Mouse (Mus musculus): Measurements from ENCODE around the gene Tac4. TPM values are rescaled to one million over a fixed set of nuclear protein-coding genes. Genes with fewer than 3 reads are reported as not detected.
A peak's percentile ranks its signal among the peaks of the same experiment; 100 is the strongest.

Tac4 gene
- polyA plus RNA-seq, 1 experiment from 2014 or later = 0.12 TPM

DNA sequence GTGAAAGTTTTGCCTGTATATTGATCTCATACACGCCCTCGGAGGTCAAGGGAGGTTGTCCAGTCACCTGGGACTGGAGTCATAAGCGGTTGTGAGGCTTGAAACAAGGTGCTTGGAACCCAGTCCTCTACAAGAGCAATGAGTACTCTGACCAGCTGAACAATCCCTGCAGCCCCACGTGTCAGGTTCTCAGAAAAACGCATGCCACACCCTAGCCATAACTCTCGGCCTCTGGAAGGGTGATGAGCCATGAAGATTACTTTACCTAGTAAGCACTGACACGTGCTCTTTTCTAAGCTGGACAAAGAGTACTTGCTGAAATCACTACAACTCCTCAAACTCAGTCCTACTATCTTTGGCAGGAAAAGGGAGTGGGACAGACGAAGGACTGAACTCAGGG lies 46.2 kb downstream of the Tac4 start:
- Histone ChIP-seq H3K4me3 (ENCODE audit: low read length) (no peak overlapping the region), H3K9ac (replicated peaks; ENCODE audit: low read length) (no peak overlapping the region), H3K27ac (ENCODE audit: low read length) (no peak overlapping the region), H3K4me2 (replicated peaks; ENCODE audit: low read depth, low read length) (no peak overlapping the region), H3K27me3 (ENCODE audit: insufficient read depth, low read length) (no peaks in the 10 kb centered on the region), H3K4me1 (ENCODE audit: insufficient read depth, low read length) (peaks cover 18% of the 10 kb centered on the region), H3K36me3 (ENCODE audit: insufficient read depth, low read length) (peaks cover 16% of the 10 kb centered on the region), H3K9me3 (ENCODE audit: low read length) (no peaks in the 10 kb centered on the region)
- ATAC-seq (ENCODE audit: low FRiP score, low TSS enrichment) = no peak
- 58% methylated on average over 8 of the region's 8 CpGs for WGBS

- peak overlapping the region; percentile 60 for H3K4me2 ChIP-seq (replicated peaks; ENCODE audit: low read depth, low read length)
- WGBS = 0% methylated on average over 37 of the region's 37 CpGs
- peaks cover 18% of the 10 kb centered on the region for H3K4me1 ChIP-seq (ENCODE audit: insufficient read depth, low read length)
- H3K9ac ChIP-seq (replicated peaks; ENCODE audit: low read length) = peak overlapping the region; percentile 99
- H3K27ac ChIP-seq (ENCODE audit: low read length) = peak overlapping the region; percentile 99
- H3K9me3 ChIP-seq (ENCODE audit: low read length) = no peaks in the 10 kb centered on the region
- peaks cover 7% of the 10 kb centered on the region; the same call in 1 of the 2 replicates for H3K36me3 ChIP-seq (ENCODE audit: insufficient read depth, low read length)
- H3K4me3 ChIP-seq (ENCODE audit: low read length) = peak overlapping the region; percentile 97
- peak; percentile 96 for ATAC-seq (ENCODE audit: low FRiP score, low TSS enrichment)
- H3K27me3 ChIP-seq (ENCODE audit: insufficient read depth, low read length) = no peaks in the 10 kb centered on the region
Measured at GRCm38 (mm10) chr11:95309510-95310006, 48.2 kb downstream of the Tac4 start.

DNA sequence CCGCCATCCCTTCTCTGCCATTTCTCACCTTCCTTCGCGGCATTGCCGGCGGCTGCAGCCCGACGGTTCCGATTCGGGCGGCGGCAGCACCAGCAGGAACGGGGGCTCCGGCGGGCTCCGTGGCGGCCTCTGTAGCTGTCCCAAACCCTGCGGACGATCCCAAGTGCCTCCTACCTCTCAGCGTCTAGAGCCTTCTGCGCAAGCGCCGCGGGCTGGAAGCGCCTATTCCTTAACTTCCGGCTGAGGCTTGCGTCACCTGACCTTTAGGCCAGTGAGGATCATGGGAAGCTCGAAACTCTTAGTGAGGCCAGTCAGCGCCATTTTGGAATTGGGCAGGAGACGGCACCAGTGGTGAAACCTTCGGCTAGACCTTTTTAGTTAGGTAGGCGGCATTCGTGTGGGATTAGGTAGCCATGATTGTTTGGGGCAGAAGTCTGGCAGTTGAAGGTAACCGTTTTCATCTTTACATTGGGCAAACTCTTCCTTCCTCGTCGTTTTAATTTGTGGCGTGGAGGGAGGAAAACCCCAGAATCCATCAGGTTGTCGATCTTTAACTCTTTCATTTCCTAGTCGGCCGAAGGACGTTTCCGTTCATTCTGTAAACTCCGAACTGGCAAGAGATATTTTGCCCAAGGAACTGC lies 48.8 kb downstream of the Tac4 start, which contains the start of gene Kat7:
Gene Kat7 (minus strand): TSS at position 240 of the 641 bp plus-strand sequence.
- Histone ChIP-seq H3K27ac (ENCODE audit: low read length) (peak within 1 kb of the TSS; percentile 99), H3K27me3 (ENCODE audit: insufficient read depth, low read length) (no peaks in the 10 kb centered on the region), H3K9ac (replicated peaks; ENCODE audit: low read length) (peak within 1 kb of the TSS; percentile 99), H3K4me2 (replicated peaks; ENCODE audit: low read depth, low read length) (peak within 1 kb of the TSS; percentile 68), H3K9me3 (ENCODE audit: low read length) (no peaks in the 10 kb centered on the region), H3K36me3 (ENCODE audit: insufficient read depth, low read length) (peaks cover 7% of the 10 kb centered on the region; the same call in 1 of the 2 replicates), H3K4me1 (ENCODE audit: insufficient read depth, low read length) (peaks cover 18% of the 10 kb centered on the region), H3K4me3 (ENCODE audit: low read length) (peak within 1 kb of the TSS; percentile 97)
- ATAC-seq (ENCODE audit: low FRiP score, low TSS enrichment) = peak; percentile 95
- under 1% methylated on average over 42 of the region's 42 CpGs for WGBS

GRCm38 (mm10) chr11:95310648-95311424 lies 49.5 kb downstream of the Tac4 start:
- H3K4me3 ChIP-seq (ENCODE audit: low read length) = peak overlapping the region; percentile 97
- peaks cover under 1% of the 10 kb centered on the region; the same call in 1 of the 2 replicates for H3K36me3 ChIP-seq (ENCODE audit: insufficient read depth, low read length)
- peak overlapping the region; percentile 68 for H3K4me2 ChIP-seq (replicated peaks; ENCODE audit: low read depth, low read length)
- peak overlapping the region; percentile 89 for H3K27ac ChIP-seq (ENCODE audit: low read length)
- WGBS = 5% methylated on average over 17 of the region's 17 CpGs
- no peak for ATAC-seq (ENCODE audit: low FRiP score, low TSS enrichment)
- peak overlapping the region; percentile 72 for H3K9ac ChIP-seq (replicated peaks; ENCODE audit: low read length)
- no peaks in the 10 kb centered on the region for H3K9me3 ChIP-seq (ENCODE audit: low read length)
- peaks cover 18% of the 10 kb centered on the region for H3K4me1 ChIP-seq (ENCODE audit: insufficient read depth, low read length)
- no peaks in the 10 kb centered on the region for H3K27me3 ChIP-seq (ENCODE audit: insufficient read depth, low read length)

GRCm38 (mm10) chr11:95311425-95311807 lies 50.1 kb downstream of the Tac4 start:
- H3K9me3 ChIP-seq (ENCODE audit: low read length) = no peaks in the 10 kb centered on the region
- 33% methylated on average over 5 of the region's 5 CpGs for WGBS
- ATAC-seq (ENCODE audit: low FRiP score, low TSS enrichment) = no peak
- no peaks in the 10 kb centered on the region for H3K36me3 ChIP-seq (ENCODE audit: insufficient read depth, low read length)
- peak overlapping the region; percentile 68 for H3K4me2 ChIP-seq (replicated peaks; ENCODE audit: low read depth, low read length)
- H3K27me3 ChIP-seq (ENCODE audit: insufficient read depth, low read length) = no peaks in the 10 kb centered on the region
- peak overlapping the region; percentile 72; the same call in 1 of the 2 replicates for H3K9ac ChIP-seq (replicated peaks; ENCODE audit: low read length)
- peak overlapping the region; percentile 97; the same call in 1 of the 2 replicates for H3K4me3 ChIP-seq (ENCODE audit: low read length)
- peaks cover 18% of the 10 kb centered on the region for H3K4me1 ChIP-seq (ENCODE audit: insufficient read depth, low read length)
- H3K27ac ChIP-seq (ENCODE audit: low read length) = no peak overlapping the region

DNA sequence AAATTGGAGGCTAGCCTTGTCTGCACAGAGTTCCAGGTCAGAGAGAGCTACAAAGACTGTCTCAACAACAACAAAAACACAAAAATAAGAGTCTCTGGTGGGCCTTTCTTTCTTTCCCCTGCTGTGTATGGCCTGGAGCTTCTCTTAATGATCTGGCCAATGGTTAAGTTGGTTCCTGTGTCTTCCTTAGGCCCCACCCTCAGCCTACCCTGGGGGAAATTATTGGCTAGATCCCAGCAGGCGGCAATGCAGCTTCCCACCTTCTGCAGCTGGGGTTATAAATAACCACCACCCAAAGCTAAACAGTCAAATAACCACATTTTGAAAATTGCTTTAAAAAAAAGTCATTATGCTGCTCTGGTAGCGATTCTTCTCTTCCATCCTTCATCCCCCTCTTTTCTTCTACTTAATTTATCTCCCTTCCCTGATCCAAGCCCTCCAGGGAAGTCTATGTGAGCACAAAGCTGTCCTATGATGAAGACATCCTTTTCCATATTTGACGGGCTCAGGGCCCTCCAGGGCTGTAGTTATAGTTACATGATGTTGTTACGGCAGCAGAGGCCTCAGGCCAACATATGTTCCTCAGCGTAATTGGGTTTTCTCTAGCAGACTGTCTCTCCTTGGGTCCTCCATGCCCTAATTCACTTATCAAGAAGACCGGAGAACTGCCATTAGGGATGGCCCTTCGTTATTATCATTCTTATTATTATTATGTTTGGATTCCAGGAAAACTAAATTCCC lies 54.1 kb downstream of the Tac4 start:
- Histone ChIP-seq H3K4me1 (ENCODE audit: insufficient read depth, low read length) (peaks cover 9% of the 10 kb centered on the region), H3K4me2 (replicated peaks; ENCODE audit: low read depth, low read length) (no peak overlapping the region), H3K27ac (ENCODE audit: low read length) (no peak overlapping the region), H3K4me3 (ENCODE audit: low read length) (no peak overlapping the region), H3K9ac (replicated peaks; ENCODE audit: low read length) (no peak overlapping the region), H3K9me3 (ENCODE audit: low read length) (no peaks in the 10 kb centered on the region), H3K36me3 (ENCODE audit: insufficient read depth, low read length) (no peaks in the 10 kb centered on the region), H3K27me3 (ENCODE audit: insufficient read depth, low read length) (no peaks in the 10 kb centered on the region)
- WGBS = 68% methylated on average over 7 of the region's 7 CpGs
- ATAC-seq (ENCODE audit: low FRiP score, low TSS enrichment) = no peak

DNA sequence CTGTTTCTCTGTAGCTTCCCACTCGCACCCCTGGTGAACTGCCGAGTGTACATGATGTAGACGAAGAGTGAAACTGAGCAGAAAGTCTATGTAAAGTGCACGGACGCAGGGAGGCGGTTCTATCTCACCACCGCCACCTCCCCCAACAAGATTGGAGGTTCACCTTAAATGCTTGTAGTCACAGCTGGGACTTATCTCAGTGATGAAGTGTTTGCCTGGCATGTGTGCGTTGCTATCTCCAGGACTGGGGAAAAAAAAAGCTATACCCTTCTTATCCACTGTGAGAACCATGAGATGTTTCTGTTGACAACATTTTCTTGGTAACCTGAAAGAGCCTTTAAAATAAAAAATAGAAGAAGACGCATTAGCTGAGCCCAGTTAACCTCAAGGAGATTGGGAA lies 56.8 kb downstream of the Tac4 start:
- no peak overlapping the region for H3K4me2 ChIP-seq (replicated peaks; ENCODE audit: low read depth, low read length)
- H3K27me3 ChIP-seq (ENCODE audit: insufficient read depth, low read length) = no peaks in the 10 kb centered on the region
- H3K4me1 ChIP-seq (ENCODE audit: insufficient read depth, low read length) = no peaks in the 10 kb centered on the region
- no peak overlapping the region for H3K27ac ChIP-seq (ENCODE audit: low read length)
- ATAC-seq (ENCODE audit: low FRiP score, low TSS enrichment) = no peak
- H3K36me3 ChIP-seq (ENCODE audit: insufficient read depth, low read length) = no peaks in the 10 kb centered on the region
- no peak overlapping the region for H3K9ac ChIP-seq (replicated peaks; ENCODE audit: low read length)
- no peak overlapping the region for H3K4me3 ChIP-seq (ENCODE audit: low read length)
- no peaks in the 10 kb centered on the region for H3K9me3 ChIP-seq (ENCODE audit: low read length)
- 73% methylated on average over 9 of the region's 9 CpGs for WGBS

Other genes starting within 250 kb of the Tac4 start
- gene Pdk2, start 220.2 kb upstream of the Tac4 start, polyA plus RNA-seq (2015; fragmentation: Nextera tagmentation; extraction: Ambion mirVana) = 72.3 and 85.2 TPM in 2 replicates
- 25.5 and 25.8 TPM in 2 replicates for gene Itga3, start 184.7 kb upstream of the Tac4 start, polyA plus RNA-seq (2015; fragmentation: Nextera tagmentation; extraction: Ambion mirVana)
- gene Dlx3, start 141.4 kb upstream of the Tac4 start, polyA plus RNA-seq (2015; fragmentation: Nextera tagmentation; extraction: Ambion mirVana) = 1.1 TPM in 2 replicates
- gene Dlx4, start 115.3 kb upstream of the Tac4 start, polyA plus RNA-seq (2015; fragmentation: Nextera tagmentation; extraction: Ambion mirVana) = 0.08 TPM in 1 of 2 replicates, not detected in the other
- gene Kat7, start 48.7 kb downstream of the Tac4 start, polyA plus RNA-seq (2015; fragmentation: Nextera tagmentation; extraction: Ambion mirVana) = 85.0 and 92.3 TPM in 2 replicates
- 9.9 and 10.1 TPM in 2 replicates for gene Fam117a, start 75.5 kb downstream of the Tac4 start, polyA plus RNA-seq (2015; fragmentation: Nextera tagmentation; extraction: Ambion mirVana)
- gene Slc35b1, start 123.2 kb downstream of the Tac4 start, polyA plus RNA-seq (2015; fragmentation: Nextera tagmentation; extraction: Ambion mirVana) = 99.2 and 102 TPM in 2 replicates
- gene Spop, start 152.6 kb downstream of the Tac4 start, polyA plus RNA-seq (2015; fragmentation: Nextera tagmentation; extraction: Ambion mirVana) = 141 and 155 TPM in 2 replicates